Mouse (Mus musculus): Measurements from ENCODE around the gene Brca2. TPM values are rescaled to one million over a fixed set of nuclear protein-coding genes. Genes with fewer than 3 reads are reported as not detected.

The Brca2 gene
- polyA plus RNA-seq, 1 experiment from 2014 or later = 27.2 TPM

- H3K27me3 ChIP-seq = no peaks in the 10 kb centered on the region
- H3K4me3 ChIP-seq (replicated peaks) = no peak overlapping the region
- H3K36me3 ChIP-seq (replicated peaks) = peaks cover 55% of the 10 kb centered on the region
- no peaks in the 10 kb centered on the region for H3K9me3 ChIP-seq
- no peak overlapping the region for H3K9ac ChIP-seq
- no peak overlapping the region for H3K4me2 ChIP-seq
- H3K27ac ChIP-seq = no peak overlapping the region
- no peak for ATAC-seq (ENCODE audit: low FRiP score)
- WGBS = 89% methylated on average over 11 of the region's 11 CpGs
- H3K4me1 ChIP-seq = 0 out of 2 replicates have a peak, but pooled peaks cover 3% of the 10 kb centered on the region
Measured at GRCm38 (mm10) chr5:150570496-150571219, 48.2 kb downstream of the Brca2 start.

GRCm38 (mm10) chr5:150574403-150574802, 52.0 kb downstream of the Brca2 start:
- ATAC-seq (ENCODE audit: low FRiP score) = no peak
- H3K27ac ChIP-seq = no peak overlapping the region

GRCm38 (mm10) chr5:150574885-150575284, 52.5 kb downstream of the Brca2 start:
- Histone ChIP-seq H3K27ac (no peak overlapping the region), H3K9me3 (no peaks in the 10 kb centered on the region), H3K9ac (no peak overlapping the region), H3K36me3 (replicated peaks) (peaks cover 27% of the 10 kb centered on the region), H3K4me3 (replicated peaks) (no peak overlapping the region), H3K27me3 (no peaks in the 10 kb centered on the region), H3K4me2 (no peak overlapping the region), H3K4me1 (no peaks in the 10 kb centered on the region)
- WGBS = 84% methylated on average over 5 of the region's 5 CpGs
- no peak for ATAC-seq (ENCODE audit: low FRiP score)

More at GRCm38 (mm10) chr5:150574403-150574802, 52.0 kb downstream of the Brca2 start:
- no peaks in the 10 kb centered on the region for H3K4me1 ChIP-seq
- no peak overlapping the region for H3K9ac ChIP-seq
- no peaks in the 10 kb centered on the region for H3K9me3 ChIP-seq
- peaks cover 30% of the 10 kb centered on the region for H3K36me3 ChIP-seq (replicated peaks)
- no peak overlapping the region for H3K4me3 ChIP-seq (replicated peaks)
- H3K27me3 ChIP-seq = no peaks in the 10 kb centered on the region
- no peak overlapping the region for H3K4me2 ChIP-seq
- 92% methylated on average over 3 of the region's 3 CpGs for WGBS

DNA sequence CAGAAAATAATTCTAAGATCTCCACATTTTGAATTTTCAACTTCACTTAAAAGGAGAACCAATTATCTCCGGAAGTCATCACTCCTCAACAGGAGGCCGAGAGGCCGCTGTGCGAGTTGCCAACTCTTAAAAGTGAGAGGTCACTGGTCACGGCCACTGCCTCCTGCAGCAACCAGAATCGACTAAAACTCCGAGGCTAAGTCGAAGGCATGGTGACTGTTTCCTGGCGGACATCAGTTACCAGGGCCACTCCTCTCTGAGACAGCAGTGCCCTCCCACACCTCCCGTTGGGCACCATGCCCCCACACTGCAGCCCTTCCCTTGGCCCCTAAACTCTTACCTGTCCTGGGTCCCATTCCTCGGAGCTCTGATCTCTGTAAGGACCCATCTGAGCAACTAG, 54.4 kb downstream of the Brca2 start:
- Histone ChIP-seq H3K27me3 (no peaks in the 10 kb centered on the region), H3K9me3 (no peaks in the 10 kb centered on the region), H3K4me3 (replicated peaks) (no peak overlapping the region), H3K4me2 (no peak overlapping the region), H3K4me1 (no peaks in the 10 kb centered on the region), H3K9ac (no peak overlapping the region), H3K27ac (no peak overlapping the region), H3K36me3 (replicated peaks) (peaks cover 14% of the 10 kb centered on the region; the same call in 1 of the 2 replicates)
- WGBS = 84% methylated on average over 11 of the region's 11 CpGs
- ATAC-seq (ENCODE audit: low FRiP score) = no peak

DNA sequence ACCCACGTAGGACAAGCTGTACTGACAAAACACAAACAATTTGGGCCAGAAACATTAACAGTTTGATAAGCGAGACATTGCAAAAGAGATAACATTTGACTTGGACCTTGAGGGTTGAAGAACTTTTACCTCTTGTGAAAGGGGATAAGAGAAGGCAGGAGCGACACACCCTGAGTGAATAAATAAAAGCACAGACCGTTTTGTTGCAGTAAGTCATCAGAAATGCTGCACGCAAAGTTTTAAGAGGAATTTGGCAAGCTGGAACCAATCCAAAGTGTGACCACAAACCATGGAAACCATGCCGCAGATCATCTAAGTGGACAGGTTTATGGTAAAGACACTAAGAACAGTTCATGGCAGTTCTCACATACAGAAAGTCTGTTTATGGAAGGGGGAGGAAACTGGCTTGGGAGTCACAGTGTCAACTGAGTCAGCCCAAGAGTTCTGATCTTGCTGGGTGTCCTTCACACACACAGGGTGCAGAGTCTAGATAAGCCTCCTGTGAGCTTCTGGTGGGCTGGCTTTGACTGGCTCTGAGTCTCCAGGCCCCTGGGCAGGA, 56.3 kb downstream of the Brca2 start:
- no peaks in the 10 kb centered on the region for H3K27me3 ChIP-seq
- no peak overlapping the region for H3K4me3 ChIP-seq (replicated peaks)
- WGBS = 91% methylated on average over 6 of the region's 6 CpGs
- H3K9me3 ChIP-seq = no peaks in the 10 kb centered on the region
- no peaks in the 10 kb centered on the region for H3K36me3 ChIP-seq (replicated peaks)
- no peaks in the 10 kb centered on the region for H3K4me1 ChIP-seq
- H3K27ac ChIP-seq = no peak overlapping the region
- H3K4me2 ChIP-seq = no peak overlapping the region
- ATAC-seq (ENCODE audit: low FRiP score) = no peak
- no peak overlapping the region for H3K9ac ChIP-seq

GRCm38 (mm10) chr5:150581180-150581579, 58.8 kb downstream of the Brca2 start:
- Histone ChIP-seq H3K36me3 (replicated peaks) (no peaks in the 10 kb centered on the region), H3K9ac (no peak overlapping the region), H3K27ac (no peak overlapping the region), H3K9me3 (no peaks in the 10 kb centered on the region), H3K27me3 (no peaks in the 10 kb centered on the region), H3K4me2 (no peak overlapping the region), H3K4me1 (no peaks in the 10 kb centered on the region), H3K4me3 (replicated peaks) (no peak overlapping the region)
- 82% methylated on average over 6 of the region's 6 CpGs for WGBS
- no peak for ATAC-seq (ENCODE audit: low FRiP score)

DNA sequence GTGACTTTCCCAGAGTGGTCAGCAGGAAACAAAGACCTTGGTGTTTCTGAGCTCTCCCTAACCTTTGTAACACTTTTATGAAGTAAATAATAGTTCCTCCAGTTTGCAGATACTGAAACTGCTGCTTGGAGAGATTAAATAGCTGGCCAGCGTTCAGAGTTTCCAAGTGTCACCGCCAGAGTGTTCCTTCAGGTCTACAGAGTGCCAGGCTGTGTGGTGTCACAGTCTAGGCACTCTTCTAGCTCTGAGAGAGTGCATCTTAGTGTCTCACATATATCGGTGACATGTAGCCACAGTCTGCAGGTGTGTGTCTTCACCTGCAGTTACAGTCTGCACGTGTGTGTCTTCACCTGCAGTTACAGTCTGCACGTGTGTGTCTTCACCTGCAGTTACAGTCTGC, 60.8 kb downstream of the Brca2 start:
- H3K27me3 ChIP-seq = no peaks in the 10 kb centered on the region
- no peak for ATAC-seq (ENCODE audit: low FRiP score)
- no peak overlapping the region for H3K9ac ChIP-seq
- H3K4me1 ChIP-seq = no peaks in the 10 kb centered on the region
- no peaks in the 10 kb centered on the region for H3K36me3 ChIP-seq (replicated peaks)
- H3K27ac ChIP-seq = no peak overlapping the region
- WGBS = 87% methylated on average over 5 of the region's 5 CpGs
- no peaks in the 10 kb centered on the region for H3K9me3 ChIP-seq
- H3K4me2 ChIP-seq = no peak overlapping the region
- no peak overlapping the region for H3K4me3 ChIP-seq (replicated peaks)

DNA sequence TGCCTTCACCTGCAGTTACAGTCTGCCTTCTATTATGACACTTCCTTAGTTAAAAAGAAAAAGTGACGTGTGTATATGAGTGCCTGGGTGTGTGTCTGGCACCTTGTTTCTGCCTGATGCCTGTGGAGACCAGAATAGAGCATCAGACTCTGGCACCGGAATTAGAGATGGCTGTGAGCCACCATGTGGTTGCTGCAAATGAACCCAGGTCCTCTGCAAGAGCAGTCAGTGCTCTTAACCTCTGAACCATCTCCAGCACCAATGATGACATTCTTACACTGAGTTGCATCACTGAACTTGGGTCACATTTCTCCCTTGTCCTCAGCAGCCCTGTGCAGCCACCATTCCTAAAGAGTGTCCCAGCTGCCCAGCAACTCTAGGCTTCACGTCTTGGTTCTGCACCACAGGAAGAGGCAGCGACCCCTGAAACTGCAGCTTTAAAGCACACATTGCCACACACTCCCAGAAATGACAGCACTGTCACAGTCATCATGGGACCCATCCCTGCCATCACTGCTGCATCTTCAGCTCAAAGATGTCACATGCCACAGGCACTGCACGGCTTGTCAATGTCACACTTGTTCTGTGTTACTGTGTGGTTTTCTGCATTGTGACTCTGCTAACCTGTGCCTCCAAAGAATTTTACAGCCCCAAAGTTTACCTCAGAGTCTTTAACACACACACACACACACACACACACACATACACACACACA, 61.3 kb downstream of the Brca2 start:
- H3K36me3 ChIP-seq (replicated peaks) = no peaks in the 10 kb centered on the region
- H3K4me1 ChIP-seq = no peaks in the 10 kb centered on the region
- no peaks in the 10 kb centered on the region for H3K27me3 ChIP-seq
- H3K9ac ChIP-seq = no peak overlapping the region
- no peak overlapping the region for H3K4me3 ChIP-seq (replicated peaks)
- H3K4me2 ChIP-seq = no peak overlapping the region
- no peak for ATAC-seq (ENCODE audit: low FRiP score)
- WGBS = 83% methylated on average over 5 of the region's 5 CpGs
- H3K9me3 ChIP-seq = no peaks in the 10 kb centered on the region
- H3K27ac ChIP-seq = no peak overlapping the region

- Histone ChIP-seq H3K27ac (no peak overlapping the region), H3K4me1 (no peaks in the 10 kb centered on the region), H3K9me3 (no peaks in the 10 kb centered on the region), H3K9ac (no peak overlapping the region), H3K27me3 (no peaks in the 10 kb centered on the region), H3K36me3 (replicated peaks) (no peaks in the 10 kb centered on the region), H3K4me3 (replicated peaks) (no peak overlapping the region), H3K4me2 (no peak overlapping the region)
- ATAC-seq (ENCODE audit: low FRiP score) = no peak
- 53% methylated on average over 6 of the region's 6 CpGs for WGBS
Measured at GRCm38 (mm10) chr5:150584337-150584729, 61.9 kb downstream of the Brca2 start.

DNA sequence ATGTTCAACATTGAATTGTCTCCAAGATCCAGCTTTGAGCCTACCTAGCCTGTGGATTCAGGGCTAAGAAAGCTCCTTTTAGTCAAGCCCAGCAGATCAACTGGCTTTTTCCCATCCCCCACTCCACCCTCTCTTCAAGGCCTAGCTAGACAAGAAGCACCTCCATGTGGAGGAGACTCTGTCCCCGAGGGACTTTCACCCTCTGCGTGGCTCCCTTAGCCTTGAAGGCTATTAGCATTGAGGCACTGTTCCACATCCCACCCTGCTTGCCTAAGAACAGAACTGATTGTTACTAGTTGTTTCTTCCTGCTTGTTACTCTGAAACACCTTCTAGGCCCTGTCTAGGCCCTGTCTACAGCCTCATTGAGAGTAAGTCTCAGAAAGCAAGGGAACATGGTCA, 67.5 kb downstream of the Brca2 start:
- Histone ChIP-seq H3K36me3 (replicated peaks) (no peaks in the 10 kb centered on the region), H3K4me2 (no peak overlapping the region), H3K9me3 (no peaks in the 10 kb centered on the region), H3K27ac (no peak overlapping the region), H3K4me1 (peaks cover 12% of the 10 kb centered on the region), H3K27me3 (peaks cover 31% of the 10 kb centered on the region), H3K9ac (no peak overlapping the region), H3K4me3 (replicated peaks) (no peak overlapping the region)
- ATAC-seq (ENCODE audit: low FRiP score) = no peak
- 73% methylated on average over 2 of the region's 2 CpGs for WGBS

DNA sequence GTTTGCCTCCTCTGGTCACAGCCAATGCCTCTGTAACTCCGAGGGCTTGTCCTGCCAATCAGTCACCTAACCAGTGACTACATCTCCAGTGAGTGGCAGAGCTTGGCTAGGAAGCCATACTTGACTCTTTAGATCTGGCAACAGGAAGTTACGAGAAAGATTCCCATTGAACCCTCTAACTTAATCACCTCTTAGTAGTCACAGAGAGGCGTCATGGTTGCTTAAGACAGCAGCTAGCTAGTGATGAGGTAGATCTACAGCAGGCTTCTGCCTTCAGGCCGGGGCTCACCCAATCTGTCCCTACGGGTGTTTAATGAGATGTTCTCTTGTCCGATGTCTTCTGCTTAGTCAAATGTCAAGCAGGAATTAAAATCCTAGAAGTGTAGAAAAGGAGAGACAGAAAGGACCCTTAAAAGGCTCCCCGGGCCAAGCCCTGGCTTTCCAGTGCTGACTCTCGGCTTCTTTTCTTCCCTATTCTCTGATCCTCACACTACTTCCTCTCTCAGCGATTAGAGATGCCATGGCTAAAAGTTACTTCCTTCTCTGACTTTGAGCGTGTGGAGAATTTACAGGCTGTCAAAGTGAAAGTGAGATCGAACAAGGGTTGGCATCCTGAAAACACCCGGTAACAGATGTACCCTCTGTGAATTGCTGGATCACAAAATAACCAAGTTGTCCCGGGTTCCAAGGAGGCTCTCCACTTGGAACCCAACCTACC, 69.9 kb downstream of the Brca2 start:
- Histone ChIP-seq H3K27ac (no peak overlapping the region), H3K36me3 (replicated peaks) (no peaks in the 10 kb centered on the region), H3K9me3 (no peaks in the 10 kb centered on the region), H3K27me3 (peaks cover 45% of the 10 kb centered on the region), H3K4me2 (no peak overlapping the region), H3K9ac (no peak overlapping the region), H3K4me1 (peaks cover 12% of the 10 kb centered on the region), H3K4me3 (replicated peaks) (no peak overlapping the region)
- WGBS = 78% methylated on average over 13 of the region's 13 CpGs
- ATAC-seq (ENCODE audit: low FRiP score) = no peak
